In the genomic region with DNA sequence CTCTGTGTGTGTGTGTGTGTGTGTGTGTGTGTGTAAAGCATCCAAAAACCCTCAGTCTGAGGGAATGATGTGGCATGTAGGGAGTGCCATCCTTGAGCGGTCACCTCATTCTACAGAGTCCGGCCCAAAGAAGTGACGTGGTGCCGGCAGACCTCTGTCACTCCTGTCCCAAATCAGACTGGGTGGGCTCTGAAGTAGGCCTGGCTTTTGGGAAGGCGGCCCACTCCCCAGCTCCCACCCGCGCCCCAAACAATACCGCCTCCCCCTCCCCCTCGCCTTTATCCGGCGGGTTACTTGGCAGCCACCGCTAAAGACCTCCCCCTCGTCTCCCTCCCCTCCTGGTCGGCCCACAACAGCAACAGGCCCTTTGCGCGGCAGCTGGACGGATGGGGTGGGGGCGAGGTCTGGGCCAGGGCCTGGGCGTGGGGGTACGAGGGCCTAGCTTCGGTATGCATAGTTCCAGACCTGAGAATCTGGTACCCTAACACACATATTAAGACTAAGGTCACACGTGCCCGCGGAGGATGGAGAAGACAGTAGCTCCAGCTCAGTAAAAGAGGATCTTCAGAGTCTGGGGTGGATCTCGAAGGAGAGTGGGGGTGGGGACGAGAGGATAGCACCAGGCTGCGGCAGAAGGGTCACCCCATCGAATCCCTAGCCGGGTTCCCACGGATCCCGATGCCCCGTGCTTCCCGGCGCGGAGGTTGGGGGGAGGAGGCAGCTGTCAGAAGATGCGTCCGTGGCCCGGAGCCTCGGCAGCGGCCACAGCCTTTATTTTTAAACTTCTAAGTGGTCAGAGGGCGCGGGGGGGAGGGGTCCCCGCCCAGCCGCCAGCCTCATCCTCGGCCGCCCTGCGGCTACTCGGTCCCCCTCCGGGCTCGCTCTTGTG, we compare ENCODE assay signal across 8 mouse cellular contexts. TPM values are rescaled to one million over a fixed set of nuclear protein-coding genes. Genes with fewer than 3 reads are reported as not detected.
DNase-seq lines count a peak whose midpoint lies in the region; ATAC-seq and TF ChIP-seq lines count a peak whose summit lies in the region.

No protein-coding gene starts in this region.

- TF ChIP-seq POLR2A in MEL (IDR thresholded peaks at IDR 0.05; ENCODE audit: control insufficient read depth in 1 of 2, insufficient read depth in 1 of 2, low read depth in 1 of 2, low read length in 2 of 2, poor library complexity in 1 of 2), result no peak; a peak in 1 of 4 replicates

- H3K4me3 ChIP-seq in erythroblast, embryonic 14.5 days (replicated peaks), result peak overlapping the region; percentile 79
- H3K4me3 ChIP-seq in MEL (ENCODE audit: control insufficient read depth in 1 of 2, insufficient read depth in 1 of 2, low read depth in 2 of 2, low read length in 2 of 2), result peak overlapping the region; percentile 79 to 84
- peak overlapping the region; percentile 99 for H3K4me3 ChIP-seq in embryonic facial prominence, embryonic 13.5 days
- H3K4me3 ChIP-seq in hindbrain, embryonic 13.5 days, result peak overlapping the region; percentile 100
- peak overlapping the region; percentile 81 for H3K4me3 ChIP-seq in liver, embryonic 16.5 days (ENCODE audit: low read depth, low read length)
- H3K4me3 ChIP-seq in neural tube, embryonic 13.5 days, result peak overlapping the region; percentile 100

- no peak for TF ChIP-seq RAD21 in MEL (IDR thresholded peaks at IDR 0.05; ENCODE audit: low read depth, low read length)

- H3K79me2 ChIP-seq in MEL (ENCODE audit: control insufficient read depth, insufficient read depth, low read length, poor library complexity), result peaks cover 25% of the 10 kb centered on the region

- H3K27ac ChIP-seq in MEL (ENCODE audit: control insufficient read depth, low read depth, low read length), result peak overlapping the region; percentile 17
- H3K27ac ChIP-seq in embryonic facial prominence, embryonic 13.5 days, result peak overlapping the region; percentile 96
- peak overlapping the region; percentile 95 for H3K27ac ChIP-seq in hindbrain, embryonic 13.5 days
- H3K27ac ChIP-seq in liver, embryonic 16.5 days (ENCODE audit: low read length), result peak overlapping the region; percentile 78
- peak overlapping the region; percentile 96 for H3K27ac ChIP-seq in neural tube, embryonic 13.5 days (replicated peaks)

- peaks cover 68% of the 10 kb centered on the region for H3K4me1 ChIP-seq in erythroblast, embryonic 14.5 days (ENCODE audit: control insufficient read depth)
- H3K4me1 ChIP-seq in MEL (ENCODE audit: control insufficient read depth in 1 of 2, insufficient read depth in 2 of 2, low read length in 2 of 2), result peaks cover 0 to 28% of the 10 kb centered on the region in 2 experiments; a peak in 3 of 4 replicates
- H3K4me1 ChIP-seq in embryonic facial prominence, embryonic 13.5 days, result peaks cover 78% of the 10 kb centered on the region
- peaks cover 71% of the 10 kb centered on the region for H3K4me1 ChIP-seq in hindbrain, embryonic 13.5 days (replicated peaks)
- peaks cover 47% of the 10 kb centered on the region for H3K4me1 ChIP-seq in liver, embryonic 16.5 days (ENCODE audit: control insufficient read depth, low read depth, low read length)
- peaks cover 81% of the 10 kb centered on the region for H3K4me1 ChIP-seq in neural tube, embryonic 13.5 days (replicated peaks)

- TF ChIP-seq CTCF in MEL (IDR thresholded peaks at IDR 0.05 in 2 of 3, conservative IDR thresholded peaks at IDR 0.05 in 1 of 3; ENCODE audit: control insufficient read depth in 1 of 3, insufficient read depth in 1 of 3, low read depth in 2 of 3, low read length in 3 of 3, poor library complexity in 1 of 3, severe bottlenecking in 1 of 3), result no peak

- DNase-seq in MEL (ENCODE audit: low read depth, low spot score), result peak; percentile 73

- peak overlapping the region; percentile 96 for H3K4me2 ChIP-seq in embryonic facial prominence, embryonic 13.5 days
- peak overlapping the region; percentile 99 for H3K4me2 ChIP-seq in hindbrain, embryonic 13.5 days
- H3K4me2 ChIP-seq in liver, embryonic 16.5 days (ENCODE audit: low read depth, low read length), result peak overlapping the region; percentile 99
- peak overlapping the region; percentile 99 for H3K4me2 ChIP-seq in neural tube, embryonic 13.5 days

- under 1% methylated on average over 50 of the region's 50 CpGs for WGBS in embryonic facial prominence, embryonic 13.5 days
- WGBS in hindbrain, embryonic 13.5 days, result under 1% methylated on average over 50 of the region's 50 CpGs
- WGBS in liver, embryonic 16.5 days (ENCODE audit: insufficient replicate concordance), result 1% methylated on average over 48 of the region's 50 CpGs
- under 1% methylated on average over 45 of the region's 50 CpGs for WGBS in neural tube, embryonic 13.5 days

- no peaks in the 10 kb centered on the region for H3K9me3 ChIP-seq in erythroblast, embryonic 14.5 days (ENCODE audit: control insufficient read depth, low read length)
- H3K9me3 ChIP-seq in MEL (replicated peaks; ENCODE audit: insufficient read depth, low read length), result no peaks in the 10 kb centered on the region
- no peaks in the 10 kb centered on the region for H3K9me3 ChIP-seq in embryonic facial prominence, embryonic 13.5 days
- H3K9me3 ChIP-seq in hindbrain, embryonic 13.5 days, result no peaks in the 10 kb centered on the region
- no peaks in the 10 kb centered on the region for H3K9me3 ChIP-seq in liver, embryonic 16.5 days (replicated peaks; ENCODE audit: control insufficient read depth, low read length)
- H3K9me3 ChIP-seq in neural tube, embryonic 13.5 days, result no peaks in the 10 kb centered on the region

- H3K27me3 ChIP-seq in erythroblast, embryonic 14.5 days (ENCODE audit: control insufficient read depth), result peaks cover 64% of the 10 kb centered on the region
- H3K27me3 ChIP-seq in MEL (ENCODE audit: control insufficient read depth in 1 of 2, insufficient read depth in 2 of 2, low read length in 2 of 2), result no peaks in the 10 kb centered on the region
- H3K27me3 ChIP-seq in embryonic facial prominence, embryonic 13.5 days, result no peaks in the 10 kb centered on the region
- no peaks in the 10 kb centered on the region for H3K27me3 ChIP-seq in hindbrain, embryonic 13.5 days
- H3K27me3 ChIP-seq in liver, embryonic 16.5 days (ENCODE audit: control insufficient read depth, insufficient read depth, low read depth, low read length), result peaks cover 42% of the 10 kb centered on the region
- no peaks in the 10 kb centered on the region for H3K27me3 ChIP-seq in neural tube, embryonic 13.5 days

- no peak for TF ChIP-seq EP300 in MEL (IDR thresholded peaks at IDR 0.05; ENCODE audit: low read depth in 1 of 2, low read length in 2 of 2)

- no peaks in the 10 kb centered on the region; the same call in 1 of the 2 replicates for H3K36me3 ChIP-seq in erythroblast, embryonic 14.5 days (ENCODE audit: control insufficient read depth)
- peaks cover 0 to 10% of the 10 kb centered on the region in 2 experiments; a peak in 2 of 4 replicates for H3K36me3 ChIP-seq in MEL (ENCODE audit: control insufficient read depth in 1 of 2, insufficient read depth in 2 of 2, low read length in 2 of 2)
- no peaks in the 10 kb centered on the region for H3K36me3 ChIP-seq in embryonic facial prominence, embryonic 13.5 days
- peaks cover 4% of the 10 kb centered on the region for H3K36me3 ChIP-seq in hindbrain, embryonic 13.5 days
- no peaks in the 10 kb centered on the region for H3K36me3 ChIP-seq in liver, embryonic 16.5 days (ENCODE audit: control insufficient read depth, insufficient read depth)
- 0 out of 2 replicates have a peak, but pooled peaks cover 12% of the 10 kb centered on the region for H3K36me3 ChIP-seq in neural tube, embryonic 13.5 days

- ATAC-seq in erythroblast, adult 5-6 weeks (replicated peaks; ENCODE audit: low FRiP score, poor library complexity, severe bottlenecking), result no peak
- 0 out of 2 replicates have a peak, but pooled peaks have one; percentile 16 for ATAC-seq in embryonic facial prominence, embryonic 13.5 days (ENCODE audit: insufficient number of reproducible peaks, insufficient read depth, low FRiP score, low TSS enrichment, low read depth)
- peak; percentile 26 for ATAC-seq in hindbrain, embryonic 13.5 days (ENCODE audit: low FRiP score)
- ATAC-seq in liver, embryonic 16.5 days (ENCODE audit: low read depth), result no peak
- ATAC-seq in neural tube, embryonic 13.5 days (ENCODE audit: low read depth), result peak; percentile 23
- ATAC-seq in granulocyte monocyte progenitor cell, adult 5-6 weeks (replicated peaks; ENCODE audit: poor library complexity, severe bottlenecking), result no peak

- H3K9ac ChIP-seq in MEL (ENCODE audit: control insufficient read depth, low read depth, low read length, poor library complexity, severe bottlenecking), result peak overlapping the region; percentile 84
- peak overlapping the region; percentile 99 for H3K9ac ChIP-seq in embryonic facial prominence, embryonic 13.5 days
- H3K9ac ChIP-seq in hindbrain, embryonic 13.5 days, result peak overlapping the region; percentile 100
- H3K9ac ChIP-seq in liver, embryonic 16.5 days (ENCODE audit: low read depth, low read length), result peak overlapping the region; percentile 88
- peak overlapping the region; percentile 99 for H3K9ac ChIP-seq in neural tube, embryonic 13.5 days

RNA-seq across cellular contexts. Expression of gene Map7d1, which starts 0.8 kb away (rescaled TPM):
- 2.5 and 2.9 TPM in 2 replicates for polyA plus RNA-seq in erythroblast, embryonic 14.5 days (2012)
- 3.3 and 7.3 TPM in 2 replicates for total RNA-seq in erythroblast, adult 5-6 weeks (2015; ENCODE audit: low replicate concordance)
- total RNA-seq in erythroblast, adult 5-6 weeks (2017; ENCODE audit: low replicate concordance), result 7.7 and 17.0 TPM in 2 replicates
- 15.4 and 16.4 TPM in 2 replicates for total RNA-seq in MEL (2012; rRNA removed)
- polyA plus RNA-seq in MEL (2012; ENCODE audit: insufficient read depth in 1 of 2, insufficient read length in 2 of 2, low read depth in 1 of 2, low replicate concordance in 2 of 2, missing spikeins in 1 of 2), result 10 to 100 TPM in 1 of 2 experiments, not detected in 1; 58.2 TPM
- 48.8 and 57.0 TPM in 2 replicates for polyA plus RNA-seq in embryonic facial prominence, embryonic 13.5 days (2015; fragmentation: Nextera tagmentation; extraction: Ambion mirVana)
- polyA plus RNA-seq in hindbrain, embryonic 13.5 days (2015; fragmentation: Nextera tagmentation; extraction: Ambion mirVana), result 79.5 and 81.8 TPM in 2 replicates
- polyA plus RNA-seq in liver, embryonic 16.5 days (2015; fragmentation: Nextera tagmentation; extraction: Ambion mirVana), result 4.6 and 5.8 TPM in 2 replicates
- 90.3 and 94.4 TPM in 2 replicates for polyA plus RNA-seq in neural tube, embryonic 13.5 days (2015; fragmentation: Nextera tagmentation; extraction: Ambion mirVana)
- total RNA-seq in granulocyte monocyte progenitor cell, adult 5-6 weeks (2014; fragmentation: Nextera tagmentation), result 20.6 and 25.6 TPM in 2 replicates
- 12.8 and 20.2 TPM in 2 replicates for total RNA-seq in granulocyte monocyte progenitor cell, adult 5-6 weeks (2017)

RNA-seq across cellular contexts. Expression of gene Trappc3, which starts 6.8 kb away (rescaled TPM):
- 1.3 and 2.0 TPM in 2 replicates for polyA plus RNA-seq in erythroblast, embryonic 14.5 days (2012)
- total RNA-seq in erythroblast, adult 5-6 weeks (2015; ENCODE audit: low replicate concordance), result 8.3 and 12.7 TPM in 2 replicates
- total RNA-seq in erythroblast, adult 5-6 weeks (2017; ENCODE audit: low replicate concordance), result 10.7 and 14.2 TPM in 2 replicates
- total RNA-seq in MEL (2012; rRNA removed), result 66.6 and 71.0 TPM in 2 replicates
- polyA plus RNA-seq in MEL (2012; ENCODE audit: insufficient read depth in 1 of 2, insufficient read length in 2 of 2, low read depth in 1 of 2, low replicate concordance in 2 of 2, missing spikeins in 1 of 2), result 10 to 100 TPM in 1 of 2 experiments, not detected in 1; 72.0 TPM
- 122 and 126 TPM in 2 replicates for polyA plus RNA-seq in embryonic facial prominence, embryonic 13.5 days (2015; fragmentation: Nextera tagmentation; extraction: Ambion mirVana)
- 160 and 168 TPM in 2 replicates for polyA plus RNA-seq in hindbrain, embryonic 13.5 days (2015; fragmentation: Nextera tagmentation; extraction: Ambion mirVana)
- 29.3 and 32.4 TPM in 2 replicates for polyA plus RNA-seq in liver, embryonic 16.5 days (2015; fragmentation: Nextera tagmentation; extraction: Ambion mirVana)
- polyA plus RNA-seq in neural tube, embryonic 13.5 days (2015; fragmentation: Nextera tagmentation; extraction: Ambion mirVana), result 147 and 160 TPM in 2 replicates
- total RNA-seq in granulocyte monocyte progenitor cell, adult 5-6 weeks (2014; fragmentation: Nextera tagmentation), result 46.2 and 55.5 TPM in 2 replicates
- 48.4 and 54.8 TPM in 2 replicates for total RNA-seq in granulocyte monocyte progenitor cell, adult 5-6 weeks (2017)

RNA-seq across cellular contexts. Expression of gene Col8a2, which starts 31.2 kb away (rescaled TPM):
- not detected in 2 replicates for polyA plus RNA-seq in erythroblast, embryonic 14.5 days (2012)
- not detected in 2 replicates for total RNA-seq in erythroblast, adult 5-6 weeks (2015; ENCODE audit: low replicate concordance)
- not detected in 2 replicates for total RNA-seq in erythroblast, adult 5-6 weeks (2017; ENCODE audit: low replicate concordance)
- total RNA-seq in MEL (2012; rRNA removed), result not detected in 2 replicates
- polyA plus RNA-seq in MEL (2012; ENCODE audit: insufficient read depth in 1 of 2, insufficient read length in 2 of 2, low read depth in 1 of 2, low replicate concordance in 2 of 2, missing spikeins in 1 of 2), result not detected
- 33.9 and 43.4 TPM in 2 replicates for polyA plus RNA-seq in embryonic facial prominence, embryonic 13.5 days (2015; fragmentation: Nextera tagmentation; extraction: Ambion mirVana)
- polyA plus RNA-seq in hindbrain, embryonic 13.5 days (2015; fragmentation: Nextera tagmentation; extraction: Ambion mirVana), result 7.6 and 10.1 TPM in 2 replicates
- polyA plus RNA-seq in liver, embryonic 16.5 days (2015; fragmentation: Nextera tagmentation; extraction: Ambion mirVana), result 0.57 and 0.71 TPM in 2 replicates
- polyA plus RNA-seq in neural tube, embryonic 13.5 days (2015; fragmentation: Nextera tagmentation; extraction: Ambion mirVana), result 7.4 and 9.5 TPM in 2 replicates
- total RNA-seq in granulocyte monocyte progenitor cell, adult 5-6 weeks (2014; fragmentation: Nextera tagmentation), result not detected in 2 replicates
- not detected in 2 replicates for total RNA-seq in granulocyte monocyte progenitor cell, adult 5-6 weeks (2017)

RNA-seq across cellular contexts. Expression of gene Thrap3, which starts 52.8 kb away (rescaled TPM):
- polyA plus RNA-seq in erythroblast, embryonic 14.5 days (2012), result 12.8 and 15.5 TPM in 2 replicates
- 40.5 and 74.0 TPM in 2 replicates for total RNA-seq in erythroblast, adult 5-6 weeks (2015; ENCODE audit: low replicate concordance)
- total RNA-seq in erythroblast, adult 5-6 weeks (2017; ENCODE audit: low replicate concordance), result 130 and 133 TPM in 2 replicates
- 158 and 177 TPM in 2 replicates for total RNA-seq in MEL (2012; rRNA removed)
- polyA plus RNA-seq in MEL (2012; ENCODE audit: insufficient read depth in 1 of 2, insufficient read length in 2 of 2, low read depth in 1 of 2, low replicate concordance in 2 of 2, missing spikeins in 1 of 2), result 100 to 1,000 TPM; 310 to 471 TPM
- 248 and 262 TPM in 2 replicates for polyA plus RNA-seq in embryonic facial prominence, embryonic 13.5 days (2015; fragmentation: Nextera tagmentation; extraction: Ambion mirVana)
- 163 and 166 TPM in 2 replicates for polyA plus RNA-seq in hindbrain, embryonic 13.5 days (2015; fragmentation: Nextera tagmentation; extraction: Ambion mirVana)
- 78.1 and 78.4 TPM in 2 replicates for polyA plus RNA-seq in liver, embryonic 16.5 days (2015; fragmentation: Nextera tagmentation; extraction: Ambion mirVana)
- 143 and 165 TPM in 2 replicates for polyA plus RNA-seq in neural tube, embryonic 13.5 days (2015; fragmentation: Nextera tagmentation; extraction: Ambion mirVana)
- total RNA-seq in granulocyte monocyte progenitor cell, adult 5-6 weeks (2014; fragmentation: Nextera tagmentation), result 215 and 267 TPM in 2 replicates
- total RNA-seq in granulocyte monocyte progenitor cell, adult 5-6 weeks (2017), result 304 and 361 TPM in 2 replicates

Comparison
In these comparisons a context has a peak if more than half of its experiments do, and no peak if none do; other contexts are left out.
1. ATAC-seq: peak in embryonic facial prominence, embryonic 13.5 days (single experiment), hindbrain, embryonic 13.5 days (single experiment) and neural tube, embryonic 13.5 days (single experiment); none in erythroblast, adult 5-6 weeks (single experiment), liver, embryonic 16.5 days (single experiment) and granulocyte monocyte progenitor cell, adult 5-6 weeks (single experiment).
2. H3K27ac ChIP-seq: peak in every context shown above with its lines; median percentile 96 in embryonic facial prominence, embryonic 13.5 days; 96 in neural tube, embryonic 13.5 days; 95 in hindbrain, embryonic 13.5 days; 78 in liver, embryonic 16.5 days; 17 in MEL.
3. Peak in every context shown above with its lines, with median percentiles within 50 percentile points of each other: H3K4me3 ChIP-seq, H3K9ac ChIP-seq and H3K4me2 ChIP-seq.